Mouse (Mus musculus) layer of hippocampus, adult 2 months (tissue): Measurements from ENCODE around the gene Il17rd. TPM values are rescaled to one million over a fixed set of nuclear protein-coding genes. Genes with fewer than 3 reads are reported as not detected.

Experiments
- DNase-seq, 2 experiments: peaks; one replicate each; pipeline ENCODE4 v3.0.0; 2022; ENCODE audit warnings: low spot score in 2 of 2
- H3K27ac ChIP-seq: fragments of 200-600 bp; 2 replicates; pipeline ENCODE4 v1.8.1; 2022
- H3K4me3 ChIP-seq: fragments of 200-600 bp; 2 replicates; pipeline ENCODE4 v1.8.1; 2022; ENCODE audit warnings: mild to moderate bottlenecking
- CTCF ChIP-seq: fragments of 200-600 bp; conservative IDR thresholded peaks from 2 replicates; pipeline ENCODE4 v1.8.1; 2022; ENCODE audit warnings: antibody characterized with exemption, mild to moderate bottlenecking, moderate library complexity
- total RNA-seq, 2 experiments: library from RNA; stranded (reverse); gene quantifications; 2 replicates each; pipeline ENCODE4 v1.2.3; 2021

Il17rd gene
- total RNA-seq, 2 experiments from 2014 or later = 2.8 to 3.2 TPM

DNA sequence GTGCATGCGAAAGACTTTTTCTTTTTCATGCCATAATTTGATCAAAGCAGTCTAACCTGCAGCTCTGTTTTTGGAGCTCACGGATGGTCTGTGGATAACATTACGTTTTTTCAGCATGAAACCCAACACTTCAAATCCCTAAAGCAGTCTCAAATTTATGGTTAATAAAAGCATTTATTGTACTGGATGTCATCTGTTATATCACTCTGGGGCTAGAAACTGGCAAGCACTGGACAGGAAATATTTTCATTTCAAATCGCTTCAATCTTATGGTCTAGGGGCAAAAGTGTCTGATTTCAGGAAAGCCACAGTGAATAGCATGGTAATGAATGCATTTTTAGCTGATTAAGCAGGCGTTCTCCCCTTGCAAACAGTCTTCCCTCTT is 12.8 kb downstream of the Il17rd start:
- Histone ChIP-seq H3K4me3 (no peak overlapping the region), H3K27ac (no peak overlapping the region)
- TF ChIP-seq CTCF = no peak
- no peak for DNase-seq

DNA sequence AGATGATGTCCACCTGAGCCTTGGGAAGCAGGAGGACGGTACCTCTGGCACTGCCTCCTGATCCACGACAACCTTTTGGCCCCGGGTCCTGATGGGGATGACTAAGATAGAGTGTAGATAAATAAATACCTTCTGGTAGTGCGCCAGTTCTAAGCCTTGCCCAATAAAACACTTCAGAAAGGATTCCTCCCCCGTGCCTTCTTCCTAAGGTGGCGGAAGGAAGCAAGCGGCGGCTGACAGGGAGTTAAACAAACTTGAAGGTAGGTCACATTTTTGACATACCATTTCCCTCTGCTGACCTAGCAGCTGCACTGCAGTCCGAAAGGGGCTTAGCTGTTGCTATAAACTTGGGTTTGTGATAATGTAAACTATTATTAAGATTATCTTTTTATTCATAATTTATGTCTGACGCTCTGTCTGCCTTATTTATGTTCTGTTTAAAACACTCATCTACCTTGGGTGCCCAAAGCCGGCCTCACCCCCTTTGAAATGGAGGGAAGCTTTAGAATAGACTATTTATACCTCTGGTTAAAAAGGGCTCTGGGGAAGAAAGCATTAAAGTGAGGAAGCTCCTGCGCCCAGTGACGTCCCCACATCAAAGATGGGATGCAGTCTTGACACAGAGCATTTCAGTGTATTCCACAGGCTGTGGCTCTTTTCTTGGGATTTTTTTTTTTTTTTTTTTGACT is 19.9 kb downstream of the Il17rd start:
- Histone ChIP-seq H3K27ac (no peak overlapping the region), H3K4me3 (no peak overlapping the region)
- DNase-seq = no peak
- TF ChIP-seq CTCF = no peak

DNA sequence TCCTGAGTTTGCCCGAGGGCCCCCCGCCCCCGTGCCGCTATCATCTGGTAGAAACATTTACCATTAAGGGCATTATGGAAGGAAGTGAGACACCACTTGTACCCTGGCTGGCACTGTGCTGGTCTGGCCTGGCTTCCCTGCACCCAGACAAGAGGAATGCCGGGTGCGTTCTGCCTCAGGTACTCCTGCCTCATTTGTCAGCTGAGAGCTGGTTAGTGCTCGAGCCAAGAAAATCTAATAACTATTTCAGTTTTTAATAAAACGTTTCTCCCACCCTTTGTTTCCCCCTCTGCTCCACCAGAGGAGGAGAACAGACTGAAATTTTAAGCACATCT is 20.4 kb downstream of the Il17rd start:
- DNase-seq = no peak
- no peak for TF ChIP-seq CTCF
- H3K27ac ChIP-seq = no peak overlapping the region

DNA sequence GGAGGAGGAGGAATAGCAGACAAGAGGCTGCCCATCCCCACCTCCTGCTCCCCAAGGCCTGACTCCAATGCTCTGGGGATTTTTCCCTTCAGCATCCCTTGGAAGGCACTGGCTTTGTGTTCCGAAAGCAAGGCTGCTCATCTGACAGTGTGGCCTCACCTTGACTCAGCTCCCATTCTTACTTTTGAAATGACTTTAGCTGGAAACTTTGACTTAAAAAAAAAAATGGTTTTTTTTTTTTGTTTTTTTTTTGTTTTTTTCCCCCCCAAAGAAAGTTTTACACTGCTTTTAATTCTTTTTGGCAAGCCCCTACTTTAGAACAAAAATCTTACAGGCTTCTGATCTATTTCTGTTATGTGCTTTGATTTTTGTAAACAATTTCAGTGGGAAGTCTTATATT is 24.6 kb downstream of the Il17rd start:
- Histone ChIP-seq H3K4me3 (no peak overlapping the region), H3K27ac (no peak overlapping the region)
- no peak for DNase-seq
- TF ChIP-seq CTCF = no peak

More for the DNA sequence above, 20.4 kb downstream of the Il17rd start:
- H3K4me3 ChIP-seq = no peak overlapping the region

DNA sequence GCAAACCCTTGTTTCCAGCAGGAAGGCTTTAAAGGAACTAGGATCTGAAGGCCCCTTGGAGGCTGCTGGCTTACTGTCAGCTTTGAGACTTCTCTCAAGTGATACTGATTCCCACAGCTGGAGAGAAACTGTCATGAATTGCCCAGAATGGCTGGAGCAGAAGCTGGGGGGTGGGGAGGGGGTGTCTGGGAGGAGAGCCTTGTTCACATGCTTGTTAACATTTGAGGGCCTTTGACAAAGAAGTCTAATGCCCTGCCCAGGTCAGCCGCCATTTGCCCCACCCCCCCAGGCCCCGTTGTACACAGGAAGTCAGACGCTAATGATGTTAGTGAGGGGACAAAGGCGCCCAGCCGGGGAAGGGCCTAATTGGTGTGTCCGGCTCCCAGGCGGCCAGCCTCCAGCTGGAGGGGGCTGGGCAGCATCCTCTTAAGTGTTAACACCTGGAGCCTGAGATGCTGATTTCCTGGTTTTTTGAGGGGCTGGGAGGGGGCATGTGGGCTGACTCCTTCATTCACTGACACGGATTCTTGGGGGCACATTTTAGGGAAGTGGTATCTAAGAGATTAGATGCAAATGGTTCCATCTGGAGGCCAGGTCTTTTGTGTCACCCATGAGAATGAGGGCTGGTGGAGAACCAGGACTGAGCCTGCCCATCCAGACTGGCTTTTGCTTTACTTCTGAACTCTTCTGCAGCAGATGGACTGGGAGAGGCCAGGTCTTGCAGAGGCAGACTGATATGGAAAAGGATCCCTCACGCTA is 27.6 kb downstream of the Il17rd start:
- DNase-seq = no peak
- no peak for TF ChIP-seq CTCF
- Histone ChIP-seq H3K27ac (no peak overlapping the region), H3K4me3 (no peak overlapping the region)

DNA sequence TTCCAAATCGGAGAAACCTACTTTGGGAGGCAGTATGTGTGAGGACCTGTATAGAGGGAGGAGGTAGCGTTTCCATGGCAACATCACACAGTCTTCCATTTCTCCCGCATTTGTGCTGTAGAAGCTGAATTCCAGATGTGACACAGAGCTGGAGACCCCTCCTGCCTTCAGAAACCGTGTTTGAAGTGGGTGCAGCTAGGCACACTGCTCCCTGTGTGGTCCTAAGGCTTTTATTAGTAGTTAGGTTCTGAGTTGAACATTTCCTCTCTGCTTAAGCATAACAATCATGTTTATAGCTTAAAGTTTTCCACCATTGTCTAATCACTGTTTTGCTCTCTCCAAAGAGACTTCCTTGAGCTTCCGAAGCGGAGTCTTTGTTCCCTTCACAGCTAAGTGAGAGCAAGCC is 29.1 kb downstream of the Il17rd start:
- DNase-seq = no peak
- Histone ChIP-seq H3K4me3 (no peak overlapping the region), H3K27ac (0 out of 2 replicates have a peak overlapping the region, but pooled peaks have one; percentile 15)
- TF ChIP-seq CTCF = no peak

DNA sequence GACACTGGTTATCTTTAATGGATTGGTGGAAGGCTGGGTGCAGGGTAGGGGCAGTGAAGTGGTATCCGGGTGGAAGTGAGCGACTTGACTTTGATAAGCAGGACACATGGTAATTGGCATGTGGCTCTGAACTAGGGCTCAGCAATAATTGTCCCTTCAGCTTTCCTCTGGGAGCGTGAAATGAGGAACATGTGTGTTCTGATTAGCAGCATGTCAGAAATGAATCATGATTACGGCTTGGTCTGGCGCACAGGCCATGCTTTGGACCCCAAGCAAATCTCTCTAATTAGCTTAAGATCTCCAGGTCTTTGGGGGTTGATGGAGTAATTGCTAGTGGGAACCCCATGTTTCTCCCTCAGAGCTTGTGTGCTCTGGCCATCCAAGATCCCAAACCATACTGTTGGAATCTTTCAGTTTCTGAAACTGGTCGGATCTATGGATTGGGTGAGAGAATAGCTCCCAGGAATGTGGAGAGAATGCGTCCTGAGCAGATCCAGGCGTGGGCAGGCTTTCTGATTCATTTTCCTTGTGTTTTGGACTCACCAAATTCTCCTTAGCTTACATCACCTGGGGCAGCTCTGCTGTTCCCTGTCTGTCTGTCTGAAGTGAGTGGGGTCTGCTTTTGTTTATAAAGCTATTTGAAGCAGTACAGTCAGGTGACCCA is 30.8 kb downstream of the Il17rd start:
- no peak for TF ChIP-seq CTCF
- no peak for DNase-seq
- Histone ChIP-seq H3K27ac (no peak overlapping the region), H3K4me3 (no peak overlapping the region)

DNA sequence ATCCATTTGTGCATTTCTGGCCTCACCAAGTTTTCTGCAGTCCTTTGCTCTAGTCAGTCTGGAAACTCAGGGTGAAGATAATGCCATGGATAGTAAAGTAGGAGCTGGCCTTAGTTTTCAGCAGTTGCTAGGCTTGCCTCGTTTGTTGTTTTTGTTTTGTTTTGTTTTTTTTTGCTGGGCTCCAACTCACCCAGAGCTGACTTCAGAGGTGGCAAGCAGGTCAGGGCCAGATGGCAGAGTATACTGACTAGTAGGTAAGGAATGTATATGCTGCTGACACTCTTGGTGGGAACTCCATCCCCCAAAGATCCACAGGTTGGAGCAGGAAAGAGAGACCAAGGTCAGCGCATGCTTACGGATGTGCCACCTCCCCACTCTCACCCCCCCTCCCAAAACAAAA is 31.4 kb downstream of the Il17rd start:
- no peak overlapping the region for H3K4me3 ChIP-seq
- no peak for TF ChIP-seq CTCF
- no peak overlapping the region for H3K27ac ChIP-seq
- no peak for DNase-seq

DNA sequence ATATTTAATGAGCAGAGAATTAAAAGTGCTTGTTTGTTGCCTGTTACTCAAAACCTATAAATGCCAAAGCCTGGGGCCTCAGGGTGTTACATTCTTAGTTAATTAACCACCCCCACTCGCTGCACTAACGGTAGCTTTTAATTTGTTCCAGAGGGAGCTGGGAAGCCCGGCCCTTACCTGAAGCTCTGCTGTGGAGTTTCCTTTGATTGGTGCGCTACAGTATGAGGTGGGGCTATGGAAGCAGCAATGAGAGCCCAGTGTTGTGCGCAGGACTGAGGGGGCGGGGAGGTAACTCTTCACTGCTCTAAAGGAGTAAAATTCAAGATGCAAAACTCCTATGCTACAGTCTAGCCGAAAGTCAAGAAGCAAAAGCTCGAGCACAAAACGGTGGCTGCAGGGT is 32.0 kb downstream of the Il17rd start:
- no peak for DNase-seq
- Histone ChIP-seq H3K27ac (no peak overlapping the region), H3K4me3 (no peak overlapping the region)
- no peak for TF ChIP-seq CTCF

DNA sequence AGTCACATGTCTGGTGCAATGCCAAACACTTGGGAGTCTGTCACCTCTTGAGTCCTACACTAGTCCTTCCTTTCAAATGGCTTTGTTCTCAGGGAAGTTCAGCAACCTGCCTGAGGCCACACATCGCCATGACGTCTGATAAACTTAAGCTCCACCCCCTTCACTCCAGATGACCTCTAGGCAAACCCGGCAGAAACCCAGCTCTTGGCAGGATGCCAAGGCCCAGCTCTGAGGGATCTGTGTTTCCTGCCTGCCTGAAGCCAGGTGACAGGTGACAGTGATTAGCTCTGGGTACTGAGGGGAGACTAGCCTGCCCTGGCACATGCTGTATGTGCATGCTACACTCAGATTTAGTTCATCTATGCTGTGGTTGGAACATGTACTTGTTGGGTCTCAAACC is 33.2 kb downstream of the Il17rd start:
- DNase-seq = no peak
- no peak overlapping the region for H3K27ac ChIP-seq
- H3K4me3 ChIP-seq = no peak overlapping the region
- TF ChIP-seq CTCF = no peak

DNA sequence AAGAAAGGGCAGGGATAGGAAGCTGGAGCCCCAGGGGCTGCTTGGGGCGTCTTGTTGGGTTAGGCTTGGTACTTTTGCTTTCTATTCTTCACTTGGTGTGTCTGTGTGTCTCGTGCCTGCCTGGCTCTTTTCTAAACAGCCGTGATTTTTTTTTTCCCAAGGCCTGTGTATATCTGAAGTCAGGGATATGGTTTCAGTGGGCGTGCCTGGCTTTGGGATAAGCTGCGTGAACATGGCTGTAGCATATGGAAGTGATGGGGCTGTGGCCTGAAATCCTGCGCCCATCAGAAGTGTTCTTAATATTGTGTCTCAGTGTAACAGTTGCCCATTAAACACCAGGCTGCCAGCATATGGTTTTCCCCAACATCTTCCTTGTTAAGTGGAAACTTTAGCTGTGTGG is 36.3 kb downstream of the Il17rd start:
- H3K27ac ChIP-seq = no peak overlapping the region
- no peak overlapping the region for H3K4me3 ChIP-seq
- no peak for DNase-seq
- TF ChIP-seq CTCF = no peak

DNA sequence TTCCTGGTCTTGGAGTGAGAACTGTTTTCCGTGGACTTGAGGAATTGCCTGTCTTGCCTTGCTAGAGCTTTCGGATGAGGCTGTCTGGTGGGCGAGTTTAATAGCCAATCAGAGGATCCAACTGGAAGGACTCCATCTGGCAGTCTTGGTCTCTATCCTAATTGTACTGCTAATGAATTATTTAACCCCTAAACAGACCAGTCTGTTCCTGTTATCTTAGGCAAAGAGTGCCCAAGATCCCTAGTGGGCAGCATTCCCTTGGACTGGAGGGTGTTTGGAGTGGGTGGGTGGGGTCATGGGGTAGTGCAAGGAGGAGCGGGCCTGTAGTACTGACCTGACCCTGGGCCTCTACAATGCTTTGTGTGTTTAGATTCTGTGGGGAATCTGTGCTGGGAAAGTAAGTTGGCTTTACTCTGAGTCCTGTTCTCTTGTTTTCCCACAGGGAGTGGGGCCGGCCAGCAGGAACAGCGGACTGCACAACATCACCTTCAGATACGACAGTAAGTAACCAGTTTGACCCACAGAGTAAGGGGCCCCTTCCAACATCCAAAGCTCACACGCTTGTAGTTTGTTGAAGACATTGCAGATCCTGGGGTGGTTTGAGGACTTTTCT is 37.3 kb downstream of the Il17rd start:
- no peak for TF ChIP-seq CTCF
- DNase-seq = peak; percentile 17 to 37
- no peak overlapping the region for H3K4me3 ChIP-seq
- no peak overlapping the region for H3K27ac ChIP-seq

DNA sequence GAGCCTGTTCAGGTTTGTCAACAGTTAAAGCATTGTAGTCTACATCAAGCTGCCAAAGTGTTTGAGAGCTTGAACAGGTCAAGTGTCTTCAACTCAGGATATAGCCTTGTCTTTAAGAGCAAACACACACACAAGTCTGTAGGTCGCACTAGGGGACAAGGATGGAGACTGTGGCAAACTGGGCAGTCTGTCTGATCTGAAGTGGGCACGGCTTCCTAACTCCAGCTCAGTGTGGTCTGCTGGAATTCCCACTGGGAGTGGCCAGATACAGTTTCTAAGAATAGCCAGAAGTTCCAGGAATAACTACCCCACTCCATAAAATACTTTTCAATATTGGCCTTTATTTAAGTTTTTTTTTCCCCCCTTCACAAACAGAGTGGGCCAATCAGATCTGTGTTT is 37.8 kb downstream of the Il17rd start:
- TF ChIP-seq CTCF = no peak
- no peak for DNase-seq
- H3K4me3 ChIP-seq = no peak overlapping the region
- H3K27ac ChIP-seq = no peak overlapping the region
